Mouse (Mus musculus) urinary bladder, postnatal 36 days (tissue): Measurements from ENCODE around the gene Anapc1.

Source experiments
- DNase-seq, 2 experiments: peaks; one replicate each; pipeline ENCODE4 v3.0.0; 2022; ENCODE audit warnings: low spot score in 2 of 2, mixed read lengths in 1 of 2

The Anapc1 gene

DNA sequence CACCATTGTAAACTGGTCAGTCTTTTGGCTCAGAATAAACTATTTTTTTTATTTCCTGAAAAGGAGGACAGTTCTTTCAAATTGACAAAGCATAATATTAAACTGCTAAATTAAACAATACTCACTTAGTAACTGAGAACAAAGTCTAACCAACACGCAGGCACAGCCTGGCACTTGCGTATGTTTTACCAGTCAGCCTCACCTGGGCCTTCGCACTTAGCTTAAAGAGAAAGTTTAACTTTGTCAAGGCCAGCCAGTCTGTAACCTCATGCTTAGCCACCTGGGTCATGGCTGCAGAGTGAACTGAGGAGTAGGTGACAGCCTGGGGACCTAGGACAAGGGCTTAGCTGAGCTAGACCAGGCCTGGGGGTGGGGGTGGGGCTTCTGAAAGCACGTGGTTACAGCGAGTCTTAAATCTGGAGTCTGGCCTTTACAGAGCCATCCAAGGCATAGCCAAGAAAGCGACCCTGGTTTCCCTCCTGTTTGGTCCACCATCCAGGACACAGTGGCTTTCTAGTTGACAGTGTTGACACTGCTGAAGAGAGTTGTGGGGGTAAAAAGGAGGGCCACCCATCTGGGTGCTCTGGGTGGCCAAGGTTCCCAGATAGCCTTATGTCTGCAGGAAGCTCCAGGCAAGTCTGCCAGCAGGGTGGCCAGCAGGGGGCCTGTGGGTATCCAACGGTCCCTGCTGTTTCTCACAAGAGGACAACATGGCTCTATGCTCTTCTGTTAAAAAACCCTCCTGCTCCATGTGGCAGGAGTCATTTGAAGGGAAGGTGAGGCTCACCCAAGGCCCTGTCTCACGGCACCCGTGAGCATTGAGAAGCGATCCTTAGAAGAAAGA, 120.7 kb downstream of the Anapc1 start:
- no peak for DNase-seq

- no peak for DNase-seq
These were observed 121.3 kb downstream of the Anapc1 start for GRCm38 (mm10) chr2:128565904-128566303.

GRCm38 (mm10) chr2:128564195-128564594, 123.0 kb downstream of the Anapc1 start:
- DNase-seq = no peak
